Mouse (Mus musculus) gastrocnemius, postnatal 25 days (tissue): ENCODE measurements around the gene Lpo. TPM values are rescaled to one million over a fixed set of nuclear protein-coding genes. Genes with fewer than 3 reads are reported as not detected.

ENCODE experiments used
- DNase-seq: peaks from one replicate; pipeline ENCODE4 v3.0.0; 2022
- microRNA-seq, 2 experiments: library from miRNA; unstranded; fragments of <30 nt; microRNA quantifications; one replicate each; pipeline ENCODE4 v1.2.0; 2021; ENCODE audit warnings: borderline replicate concordance in 2 of 2
- total RNA-seq, 2 experiments: library from RNA; stranded (reverse); gene quantifications; 1 replicate in 1 of 2; 2 replicates in 1 of 2; pipeline ENCODE4 v1.2.3; 2021

The Lpo gene
- total RNA-seq, 2 experiments from 2014 or later: not detected

DNA sequence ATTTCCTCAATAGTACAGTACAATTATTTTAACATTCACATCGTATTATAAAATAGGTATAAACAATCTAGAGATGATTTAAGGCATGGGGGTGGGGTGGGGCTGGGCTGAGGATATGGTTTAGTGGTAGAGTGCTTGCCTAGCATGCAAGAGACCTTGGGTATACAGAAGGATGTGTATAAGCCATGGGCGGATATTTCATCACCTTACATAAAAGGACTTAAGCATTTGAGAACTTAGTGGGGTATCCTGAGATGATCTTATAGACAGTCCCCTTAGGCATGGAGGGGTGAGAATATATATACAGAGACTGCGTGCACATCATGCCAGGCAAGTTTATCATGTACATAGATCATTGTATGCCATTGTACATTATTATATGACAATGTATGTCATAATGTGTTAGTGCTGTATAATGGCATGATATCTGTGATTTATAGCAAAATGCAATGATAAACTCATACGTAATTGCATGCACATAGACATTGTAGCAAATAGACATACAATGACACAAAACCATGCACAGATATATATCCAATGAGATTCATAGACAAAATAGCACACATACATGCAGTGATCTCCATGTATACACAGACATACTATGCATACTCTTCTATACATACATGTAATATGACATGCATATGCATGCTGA lies 69.0 kb downstream of the Lpo start:
- DNase-seq: no peak

- DNase-seq: no peak
Observed at GRCm38 (mm10) chr11:87758161-87758911, 69.8 kb downstream of the Lpo start.

- DNase-seq: no peak
Observed at GRCm38 (mm10) chr11:87757001-87757954, 70.8 kb downstream of the Lpo start.

Small RNA genes lying within 50 kb of the gene (microRNA-seq; reads per million reads assigned to microRNA genes)
- gene Mir142 (0 reads per million in 2 experiments), gene Mir142b (0 reads per million in 2 experiments)

Other genes with a start within 250 kb of the Lpo start
- gene Mtmr4, start 236.1 kb downstream of the Lpo start, total RNA-seq: 10 to 100 TPM in 1 of 2 experiments, 1 to 10 TPM in 1; 9.9 to 13.0 TPM
- gene Hsf5, start 211.1 kb downstream of the Lpo start, total RNA-seq: not detected
- gene Rnf43, start 165.6 kb downstream of the Lpo start, total RNA-seq: under 1 TPM in 1 of 2 experiments, not detected in 1; 0.40 TPM
- 10 to 100 TPM; 31.6 to 31.7 TPM for gene Supt4a, start 90.7 kb downstream of the Lpo start, total RNA-seq
- gene Tspoap1, start 67.7 kb downstream of the Lpo start, total RNA-seq: under 1 TPM in 1 of 2 experiments, not detected in 1; 0.08 TPM
- not detected for gene Mpo, start 34.7 kb downstream of the Lpo start, total RNA-seq
- 1 to 10 TPM; 1.2 to 1.5 TPM for gene Mks1, start 24.9 kb upstream of the Lpo start, total RNA-seq
- gene Epx, start 47.2 kb upstream of the Lpo start, total RNA-seq: not detected
- gene Olfr462, start 64.0 kb upstream of the Lpo start, total RNA-seq: not detected
- gene Olfr463, start 69.1 kb upstream of the Lpo start, total RNA-seq: not detected
- not detected for gene Olfr464, start 92.7 kb upstream of the Lpo start, total RNA-seq
- gene Dynll2, start 159.2 kb upstream of the Lpo start, total RNA-seq: 100 to 1,000 TPM; 145 to 167 TPM
- gene Srsf1, start 219.1 kb upstream of the Lpo start, total RNA-seq: 10 to 100 TPM; 58.0 to 68.8 TPM
- gene Vezf1, start 240.0 kb upstream of the Lpo start, total RNA-seq: 10 to 100 TPM; 47.1 to 47.6 TPM